Mouse (Mus musculus) Patski (cell line): ENCODE measurements at regions not wholly inside any gene's neighbourhood (a gene's known extent, or its start where the extent isn't known, plus 50 kb on each side); places are given as distances from the start of the nearest gene placed in this dataset.

Experiments
- ATAC-seq: fragments of 100-300 bp; one replicate; pipeline ENCODE4 v1.8.0; 2021
- CTCF ChIA-PET: fragments of 350-600 bp; sonication (Branson Sonifier 250); formaldehyde crosslinking; loops from one replicate; lab custom pipeline; 2022; ENCODE audit warnings: inconsistent platforms; lab: Charles Lee
- POLR2A ChIA-PET: fragments of 350-600 bp; sonication (Branson Sonifier 250); formaldehyde crosslinking; loops from one replicate; lab custom pipeline; 2022; ENCODE audit warnings: antibody characterized with exemption, inconsistent platforms; lab: Charles Lee
- DNase-seq: peaks from one replicate; pipeline ENCODE4 v3.0.0-alpha.2; 2011; ENCODE audit warnings: low read depth, low spot score
- H3K27me3 ChIP-seq: fragments of 371-371 bp; one replicate; pipeline ENCODE4 v1.5.1; 2021
- CTCF ChIP-seq: fragments of 100-300 bp; IDR thresholded peaks from one replicate; pipeline ENCODE4 v1.5.1; 2021
- in situ Hi-C: fragments of 300-500 bp; cut with MboI; formaldehyde crosslinking; loops from 3 replicates; pipeline ENCODE4 v1.11.1; 2018; ENCODE audit warnings: low pct_unique_long_range_greater_than_20kb, mixed read lengths

GRCm38 (mm10) chr13:28757846-28758522 lies 195.5 kb downstream of the Sox4 start:
- peak; percentile 75 for ATAC-seq
- in situ Hi-C loops: loop anchor here (5.0 to 25.0 kb wide), 2 partner anchors 194 to 1079 kb away; partner anchors contain the start of gene Sox4
- ChIA-PET CTCF (interaction anchor here (0.6 kb wide), 1 partner anchor 143 kb away, joined by 3 read pairs; no protein-coding TSS in a partner anchor), POLR2A (interaction anchor here (0.6 to 1.5 kb wide), 4 partner anchors 92 to 195 kb away, joined by 3 to 4 read pairs (median 3); partner anchors contain the start of gene Sox4)
- TF ChIP-seq CTCF: no peak
- DNase-seq: peak; percentile 68
- no peaks in the 10 kb centered on the region for H3K27me3 ChIP-seq

DNA sequence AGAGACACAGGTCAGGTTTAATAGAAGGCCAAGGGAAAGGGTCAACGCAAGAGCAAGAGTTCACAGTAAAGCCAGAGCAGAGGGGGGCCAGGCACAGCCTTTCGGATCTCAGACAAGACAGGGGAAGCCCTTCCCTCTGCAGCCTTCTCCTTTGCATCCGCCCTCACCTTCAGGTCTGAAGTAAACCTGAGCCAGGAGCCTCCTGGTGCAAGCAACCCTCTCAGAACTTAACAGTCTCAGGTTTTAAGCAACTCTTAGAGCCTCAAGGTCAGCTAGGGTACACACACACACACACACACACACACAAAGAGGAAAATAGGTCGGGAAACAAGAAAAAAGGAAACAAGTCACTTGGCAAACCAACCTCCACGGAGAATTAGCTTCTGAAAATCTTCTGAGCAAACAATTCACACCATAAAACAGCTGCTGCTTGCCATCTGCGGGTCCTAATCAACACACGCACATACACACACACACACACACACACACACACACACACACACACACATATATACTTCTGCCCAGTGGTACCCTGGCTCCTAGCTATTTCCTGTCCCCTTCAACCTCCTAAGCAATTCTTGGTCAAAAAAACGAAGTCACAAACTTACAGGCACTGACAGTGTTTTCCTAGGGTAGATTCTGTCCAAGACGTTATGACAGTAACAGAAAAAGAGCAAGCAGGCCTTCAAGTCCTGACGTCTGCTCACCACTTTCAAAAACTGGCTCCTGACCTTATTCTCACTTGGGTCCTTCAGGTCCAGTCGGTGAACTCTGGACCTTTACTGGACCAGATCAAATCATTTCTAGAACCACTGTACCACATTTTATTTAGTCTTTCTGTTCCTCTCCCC lies 196.4 kb downstream of the Sox4 start:
- POLR2A ChIA-PET: interaction anchor here (0.6 to 1.5 kb wide), 3 partner anchors 170 to 196 kb away, joined by 3 to 4 read pairs (median 3); partner anchors contain the start of gene Sox4
- no peaks in the 10 kb centered on the region for H3K27me3 ChIP-seq
- in situ Hi-C loops: loop anchor here (5.0 to 25.0 kb wide), 2 partner anchors 195 to 1080 kb away; partner anchors contain the start of gene Sox4
- CTCF ChIA-PET: interaction anchor here (0.6 kb wide), 1 partner anchor 142 kb away, joined by 3 read pairs; no protein-coding TSS in a partner anchor
- no peak for ATAC-seq
- no peak for TF ChIP-seq CTCF
- DNase-seq: no peak

DNA sequence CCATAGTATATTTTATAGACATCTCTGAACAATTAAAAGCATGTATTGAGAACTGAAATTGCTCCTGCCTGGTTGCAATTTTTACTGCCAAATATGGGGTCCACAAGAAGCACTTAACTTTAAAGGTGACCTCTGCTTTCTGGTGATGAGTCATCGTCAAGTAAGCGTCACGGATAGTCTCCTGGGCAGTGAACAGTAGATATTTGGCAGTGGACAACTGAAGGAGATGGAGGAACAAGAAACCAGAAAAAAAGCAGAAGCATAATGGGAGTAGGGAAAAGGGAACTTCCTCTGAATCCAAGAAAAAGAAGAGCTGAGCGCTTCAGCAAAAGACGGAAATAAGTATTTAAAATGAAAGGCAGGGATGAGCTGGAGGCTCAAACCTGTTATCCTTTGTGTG lies 199.3 kb downstream of the Sox4 start:
- ATAC-seq: no peak
- no peak for TF ChIP-seq CTCF
- CTCF ChIA-PET: no interaction called here

DNA sequence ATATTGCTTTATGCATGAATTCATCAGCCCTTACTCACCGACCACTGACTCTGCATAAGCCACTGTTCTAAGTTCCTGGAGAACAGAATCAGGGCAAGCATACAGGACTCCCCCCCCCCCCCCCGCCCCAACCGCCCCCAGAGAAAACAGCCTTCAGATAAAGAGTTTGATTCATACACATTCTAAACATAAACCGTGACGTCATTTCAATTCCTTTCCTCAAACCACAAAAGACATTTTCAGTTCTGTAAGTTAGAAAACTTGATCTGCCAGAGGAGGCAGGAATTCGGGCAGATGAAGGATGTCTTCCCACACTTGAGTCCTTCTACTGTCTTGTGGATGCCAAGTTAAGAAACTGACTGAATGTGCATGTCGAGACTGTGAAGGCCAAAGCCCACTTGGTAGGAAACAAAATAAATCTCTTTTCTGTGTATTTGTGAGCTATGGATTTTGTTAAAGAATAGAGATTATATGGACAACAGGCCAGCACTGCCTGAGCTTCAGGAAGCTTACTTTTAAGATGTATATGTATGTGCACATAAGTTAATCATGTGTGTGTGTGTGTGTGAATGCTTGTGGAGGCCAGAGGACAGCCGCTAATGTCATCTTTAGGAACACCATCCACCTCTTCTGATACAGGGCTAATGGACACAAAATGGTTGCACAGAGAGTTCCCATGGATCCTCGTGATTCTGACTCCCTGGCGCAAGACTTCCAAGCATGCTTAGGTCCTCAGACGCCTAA lies 202.4 kb downstream of the Sox4 start:
- in situ Hi-C loops: loop anchor here (25.0 kb wide), 1 partner anchor 1086 kb away; no protein-coding TSS in a partner anchor
- TF ChIP-seq CTCF: no peak
- DNase-seq (no peak), ATAC-seq (no peak)
- POLR2A ChIA-PET: no interaction called here
- H3K27me3 ChIP-seq: no peaks in the 10 kb centered on the region
- CTCF ChIA-PET: interaction anchor here (0.9 kb wide), 1 partner anchor 11 kb away, joined by 3 read pairs; no protein-coding TSS in a partner anchor

More for the DNA sequence above, 199.3 kb downstream of the Sox4 start:
- no peaks in the 10 kb centered on the region for H3K27me3 ChIP-seq
- POLR2A ChIA-PET: no interaction called here
- in situ Hi-C loops: loop anchor here (25.0 kb wide), 1 partner anchor 1083 kb away; no protein-coding TSS in a partner anchor
- no peak for DNase-seq

GRCm38 (mm10) chr13:28740158-28740670 lies 213.3 kb downstream of the Sox4 start:
- no peak for TF ChIP-seq CTCF
- ATAC-seq (no peak), DNase-seq (no peak)
- no peaks in the 10 kb centered on the region for H3K27me3 ChIP-seq
- POLR2A ChIA-PET: interaction anchor here (0.6 kb wide), 2 partner anchors 8 to 213 kb away, joined by 3 to 4 read pairs; no protein-coding TSS in a partner anchor
- in situ Hi-C loops: no loop called here
- CTCF ChIA-PET: interaction anchor here (0.7 kb wide), 1 partner anchor 11 kb away, joined by 3 read pairs; no protein-coding TSS in a partner anchor

GRCm38 (mm10) chr13:28738160-28739100 lies 215.1 kb downstream of the Sox4 start:
- ChIA-PET CTCF (interaction anchor here (0.6 to 1.1 kb wide), 2 partner anchors 34 to 42 kb away, joined by 3 read pairs; no protein-coding TSS in a partner anchor), POLR2A (interaction anchor here (0.6 to 1.4 kb wide), 4 partner anchors 73 to 214 kb away, joined by 3 to 4 read pairs (median 3); no protein-coding TSS in a partner anchor)
- no peaks in the 10 kb centered on the region for H3K27me3 ChIP-seq
- DNase-seq (peak; percentile 90), ATAC-seq (peak; percentile 93)
- TF ChIP-seq CTCF: peak; percentile 45
- in situ Hi-C loops: loop anchor here (5.0 to 10.0 kb wide), 2 partner anchors 196 to 206 kb away; no protein-coding TSS in a partner anchor

DNA sequence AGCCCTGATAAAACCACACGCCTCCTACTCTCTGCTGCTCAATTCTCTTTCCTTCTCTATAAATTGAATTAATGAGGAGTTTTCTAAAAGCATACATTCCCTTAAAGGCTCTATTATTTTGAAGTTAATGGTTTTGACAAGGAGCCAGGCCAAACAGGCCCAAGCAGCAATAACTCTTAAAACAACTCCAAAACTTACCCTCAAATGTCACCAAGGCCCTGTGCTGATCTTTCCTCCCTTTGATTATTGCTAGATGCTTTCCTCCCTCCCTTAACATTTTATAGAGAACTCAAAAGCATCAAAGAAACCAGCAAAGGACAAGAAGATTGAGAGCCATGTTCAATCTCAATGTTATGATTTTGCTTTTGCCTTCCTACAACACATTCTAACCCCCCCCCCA lies 221.0 kb downstream of the Sox4 start:
- ChIA-PET POLR2A (interaction anchor here (0.6 kb wide), 1 partner anchor 43 kb away, joined by 3 read pairs; no protein-coding TSS in a partner anchor), CTCF (interaction anchor here (0.6 kb wide), 1 partner anchor 17 kb away, joined by 3 read pairs; no protein-coding TSS in a partner anchor)
- no peaks in the 10 kb centered on the region for H3K27me3 ChIP-seq
- in situ Hi-C loops: loop anchor here (10.0 kb wide), 1 partner anchor 212 kb away; no protein-coding TSS in a partner anchor
- no peak for TF ChIP-seq CTCF
- no peak for DNase-seq
- ATAC-seq: no peak

DNA sequence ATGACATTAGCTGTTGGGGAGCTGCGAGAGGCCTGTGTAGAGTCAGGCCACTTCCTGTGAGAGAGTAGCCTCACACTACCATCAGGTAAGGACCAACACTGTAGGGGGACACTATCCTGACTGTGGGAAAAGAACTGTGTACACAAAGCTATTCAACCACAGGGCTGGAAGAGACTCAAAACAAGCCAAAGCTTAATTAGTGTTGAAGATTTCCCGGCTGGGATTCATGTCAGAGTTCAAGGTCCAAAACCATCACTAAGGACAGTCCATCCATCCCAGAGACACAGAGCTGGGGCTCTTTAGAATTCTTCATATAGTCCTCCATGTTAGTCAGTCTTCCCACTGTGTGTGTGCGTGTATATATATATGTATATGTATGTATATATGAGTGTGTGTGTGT lies 221.5 kb downstream of the Sox4 start:
- TF ChIP-seq CTCF: no peak
- ATAC-seq (no peak), DNase-seq (no peak)
- H3K27me3 ChIP-seq: no peaks in the 10 kb centered on the region
- CTCF ChIA-PET: no interaction called here
- POLR2A ChIA-PET: interaction anchor here (0.6 to 0.7 kb wide), 2 partner anchors 10 to 44 kb away, joined by 3 to 11 read pairs; no protein-coding TSS in a partner anchor
- in situ Hi-C loops: loop anchor here (10.0 kb wide), 1 partner anchor 213 kb away; no protein-coding TSS in a partner anchor
